Mouse (Mus musculus): Measurements from ENCODE around the gene Arl4c. TPM values are rescaled to one million over a fixed set of nuclear protein-coding genes. Genes with fewer than 3 reads are reported as not detected.

Arl4c gene
- 4.2 and 4.3 TPM in 2 replicates for polyA plus RNA-seq (2014; fragmentation: Nextera tagmentation; extraction: Ambion mirVana)

- Histone ChIP-seq H3K27ac (ENCODE audit: low read depth) (peak within 1 kb of the TSS; percentile 82), H3K9me3 (ENCODE audit: control insufficient read depth, low read length) (no peaks in the 10 kb centered on the region), H3K9ac (ENCODE audit: low read length) (peak within 1 kb of the TSS; percentile 83), H3K36me3 (ENCODE audit: control insufficient read depth, insufficient read depth, low read length) (peaks cover 4% of the 10 kb centered on the region; the same call in 1 of the 2 replicates), H3K4me3 (ENCODE audit: low read depth, low read length) (peak within 1 kb of the TSS; percentile 80), H3K27me3 (replicated peaks; ENCODE audit: control insufficient read depth, insufficient read depth, low read length) (no peaks in the 10 kb centered on the region), H3K4me2 (ENCODE audit: low read length) (peak within 1 kb of the TSS; percentile 81), H3K4me1 (replicated peaks; ENCODE audit: control insufficient read depth, insufficient read depth, low read length) (peaks cover 11% of the 10 kb centered on the region; the same call in 1 of the 2 replicates)
- WGBS, result 2% methylated on average over 74 of the region's 91 CpGs
- DNase-seq (ENCODE audit: low spot score) (peak; percentile 91), ATAC-seq (replicated peaks; ENCODE audit: low FRiP score, low TSS enrichment, low read depth) (peak; percentile 87)
Observed at GRCm38 (mm10) chr1:88701870-88702661, at the start of gene Arl4c. TSS of gene Arl4c (minus strand) at chr1:88702221.

GRCm38 (mm10) chr1:88751332-88751731 is 49.3 kb upstream of the Arl4c start:
- ATAC-seq (replicated peaks; ENCODE audit: low FRiP score, low TSS enrichment, low read depth) (no peak), DNase-seq (ENCODE audit: low spot score) (no peak)
- Histone ChIP-seq H3K4me1 (replicated peaks; ENCODE audit: control insufficient read depth, insufficient read depth, low read length) (peaks cover 7% of the 10 kb centered on the region; the same call in 1 of the 2 replicates), H3K36me3 (ENCODE audit: control insufficient read depth, insufficient read depth, low read length) (no peaks in the 10 kb centered on the region), H3K9me3 (ENCODE audit: control insufficient read depth, low read length) (no peaks in the 10 kb centered on the region), H3K27ac (ENCODE audit: low read depth) (no peak overlapping the region), H3K9ac (ENCODE audit: low read length) (no peak overlapping the region), H3K4me2 (ENCODE audit: low read length) (no peak overlapping the region), H3K4me3 (ENCODE audit: low read depth, low read length) (no peak overlapping the region), H3K27me3 (replicated peaks; ENCODE audit: control insufficient read depth, insufficient read depth, low read length) (no peaks in the 10 kb centered on the region)
- 87% methylated on average over 6 of the region's 6 CpGs for WGBS

- ATAC-seq (replicated peaks; ENCODE audit: low FRiP score, low TSS enrichment, low read depth) (no peak), DNase-seq (ENCODE audit: low spot score) (no peak)
- Histone ChIP-seq H3K27me3 (replicated peaks; ENCODE audit: control insufficient read depth, insufficient read depth, low read length) (no peaks in the 10 kb centered on the region), H3K36me3 (ENCODE audit: control insufficient read depth, insufficient read depth, low read length) (no peaks in the 10 kb centered on the region), H3K27ac (ENCODE audit: low read depth) (no peak overlapping the region), H3K9me3 (ENCODE audit: control insufficient read depth, low read length) (no peaks in the 10 kb centered on the region), H3K4me2 (ENCODE audit: low read length) (no peak overlapping the region), H3K4me3 (ENCODE audit: low read depth, low read length) (no peak overlapping the region), H3K4me1 (replicated peaks; ENCODE audit: control insufficient read depth, insufficient read depth, low read length) (peaks cover 7% of the 10 kb centered on the region; the same call in 1 of the 2 replicates), H3K9ac (ENCODE audit: low read length) (no peak overlapping the region)
- 73% methylated on average over 7 of the region's 7 CpGs for WGBS
Observed at GRCm38 (mm10) chr1:88750576-88750975, 48.6 kb upstream of the Arl4c start.

GRCm38 (mm10) chr1:88750126-88750525 is 48.1 kb upstream of the Arl4c start:
- Histone ChIP-seq H3K4me3 (ENCODE audit: low read depth, low read length) (no peak overlapping the region), H3K36me3 (ENCODE audit: control insufficient read depth, insufficient read depth, low read length) (no peaks in the 10 kb centered on the region), H3K9me3 (ENCODE audit: control insufficient read depth, low read length) (no peaks in the 10 kb centered on the region), H3K9ac (ENCODE audit: low read length) (no peak overlapping the region), H3K27ac (ENCODE audit: low read depth) (no peak overlapping the region), H3K4me1 (replicated peaks; ENCODE audit: control insufficient read depth, insufficient read depth, low read length) (peaks cover 7% of the 10 kb centered on the region; the same call in 1 of the 2 replicates), H3K4me2 (ENCODE audit: low read length) (no peak overlapping the region), H3K27me3 (replicated peaks; ENCODE audit: control insufficient read depth, insufficient read depth, low read length) (no peaks in the 10 kb centered on the region)
- DNase-seq (ENCODE audit: low spot score) (no peak), ATAC-seq (replicated peaks; ENCODE audit: low FRiP score, low TSS enrichment, low read depth) (no peak)
- WGBS, result 88% methylated on average over 3 of the region's 3 CpGs

GRCm38 (mm10) chr1:88749106-88749505 is 47.1 kb upstream of the Arl4c start:
- Histone ChIP-seq H3K9ac (ENCODE audit: low read length) (no peak overlapping the region), H3K36me3 (ENCODE audit: control insufficient read depth, insufficient read depth, low read length) (no peaks in the 10 kb centered on the region), H3K9me3 (ENCODE audit: control insufficient read depth, low read length) (no peaks in the 10 kb centered on the region), H3K4me1 (replicated peaks; ENCODE audit: control insufficient read depth, insufficient read depth, low read length) (peaks cover 7% of the 10 kb centered on the region; the same call in 1 of the 2 replicates), H3K4me2 (ENCODE audit: low read length) (no peak overlapping the region), H3K27me3 (replicated peaks; ENCODE audit: control insufficient read depth, insufficient read depth, low read length) (no peaks in the 10 kb centered on the region), H3K27ac (ENCODE audit: low read depth) (no peak overlapping the region), H3K4me3 (ENCODE audit: low read depth, low read length) (no peak overlapping the region)
- ATAC-seq (replicated peaks; ENCODE audit: low FRiP score, low TSS enrichment, low read depth) (no peak), DNase-seq (ENCODE audit: low spot score) (no peak)
- WGBS, result 70% methylated on average over 8 of the region's 8 CpGs

GRCm38 (mm10) chr1:88745256-88745655 is 43.2 kb upstream of the Arl4c start:
- H3K27ac ChIP-seq (ENCODE audit: low read depth), result no peak overlapping the region
- WGBS, result 8% methylated on average over 8 of the region's 8 CpGs
- no peak overlapping the region for H3K4me3 ChIP-seq (ENCODE audit: low read depth, low read length)
- DNase-seq (ENCODE audit: low spot score), result peak; percentile 89
- no peaks in the 10 kb centered on the region for H3K36me3 ChIP-seq (ENCODE audit: control insufficient read depth, insufficient read depth, low read length)
- H3K4me1 ChIP-seq (replicated peaks; ENCODE audit: control insufficient read depth, insufficient read depth, low read length), result no peaks in the 10 kb centered on the region; the same call in 1 of the 2 replicates
- H3K9me3 ChIP-seq (ENCODE audit: control insufficient read depth, low read length), result no peaks in the 10 kb centered on the region
- no peak overlapping the region for H3K4me2 ChIP-seq (ENCODE audit: low read length)
- H3K27me3 ChIP-seq (replicated peaks; ENCODE audit: control insufficient read depth, insufficient read depth, low read length), result no peaks in the 10 kb centered on the region
- ATAC-seq (replicated peaks; ENCODE audit: low FRiP score, low TSS enrichment, low read depth), result peak; percentile 62
- no peak overlapping the region for H3K9ac ChIP-seq (ENCODE audit: low read length)

- Histone ChIP-seq H3K4me3 (ENCODE audit: low read depth, low read length) (no peak overlapping the region), H3K27me3 (replicated peaks; ENCODE audit: control insufficient read depth, insufficient read depth, low read length) (no peaks in the 10 kb centered on the region)
- WGBS, result 71% methylated on average over 8 of the region's 8 CpGs
Observed at GRCm38 (mm10) chr1:88744261-88744660, 42.2 kb upstream of the Arl4c start.

GRCm38 (mm10) chr1:88742372-88742771 is 40.4 kb upstream of the Arl4c start:
- Histone ChIP-seq H3K4me1 (replicated peaks; ENCODE audit: control insufficient read depth, insufficient read depth, low read length) (no peaks in the 10 kb centered on the region; the same call in 1 of the 2 replicates), H3K9me3 (ENCODE audit: control insufficient read depth, low read length) (no peaks in the 10 kb centered on the region), H3K4me3 (ENCODE audit: low read depth, low read length) (no peak overlapping the region), H3K36me3 (ENCODE audit: control insufficient read depth, insufficient read depth, low read length) (no peaks in the 10 kb centered on the region), H3K9ac (ENCODE audit: low read length) (no peak overlapping the region), H3K4me2 (ENCODE audit: low read length) (no peak overlapping the region), H3K27me3 (replicated peaks; ENCODE audit: control insufficient read depth, insufficient read depth, low read length) (no peaks in the 10 kb centered on the region), H3K27ac (ENCODE audit: low read depth) (no peak overlapping the region)
- ATAC-seq (replicated peaks; ENCODE audit: low FRiP score, low TSS enrichment, low read depth) (no peak), DNase-seq (ENCODE audit: low spot score) (peak; percentile 78)
- 50% methylated on average over 7 of the region's 7 CpGs for WGBS

More at GRCm38 (mm10) chr1:88744261-88744660, 42.2 kb upstream of the Arl4c start:
- H3K9me3 ChIP-seq (ENCODE audit: control insufficient read depth, low read length), result no peaks in the 10 kb centered on the region
- H3K9ac ChIP-seq (ENCODE audit: low read length), result no peak overlapping the region
- no peak overlapping the region for H3K27ac ChIP-seq (ENCODE audit: low read depth)
- H3K4me2 ChIP-seq (ENCODE audit: low read length), result no peak overlapping the region
- no peaks in the 10 kb centered on the region; the same call in 1 of the 2 replicates for H3K4me1 ChIP-seq (replicated peaks; ENCODE audit: control insufficient read depth, insufficient read depth, low read length)
- ATAC-seq (replicated peaks; ENCODE audit: low FRiP score, low TSS enrichment, low read depth), result no peak
- no peak for DNase-seq (ENCODE audit: low spot score)
- no peaks in the 10 kb centered on the region for H3K36me3 ChIP-seq (ENCODE audit: control insufficient read depth, insufficient read depth, low read length)

All from intestine, embryonic 14.5 days (tissue).